Mouse (Mus musculus) liver, embryonic 15.5 days (tissue): Measurements from ENCODE around the gene Dnah6. TPM values are rescaled to one million over a fixed set of nuclear protein-coding genes. Genes with fewer than 3 reads are reported as not detected.

Source experiments
- ATAC-seq: fragments of 200-750 bp; cut with Nextera tagmentation; 2 replicates; pipeline ENCODE4 v1.8.0; 2017; ENCODE audit warnings: moderate number of reproducible peaks, mild to moderate bottlenecking, moderate library complexity; ENCODE audit not compliant: insufficient read depth
- H3K27ac ChIP-seq: fragments of 300-500 bp; sonication (generic); replicated peaks from 2 replicates; pipeline ENCODE4 v1.5.1; 2015; ENCODE audit warnings: mild to moderate bottlenecking, inconsistent platforms
- H3K27me3 ChIP-seq: fragments of 300-500 bp; sonication (generic); 2 replicates; pipeline ENCODE4 v1.6.1; 2015; ENCODE audit warnings: mild to moderate bottlenecking, inconsistent platforms
- H3K36me3 ChIP-seq: fragments of 300-500 bp; sonication (generic); replicated peaks from 2 replicates; pipeline ENCODE4 v1.6.1; 2015; ENCODE audit warnings: moderate library complexity, mild to moderate bottlenecking, inconsistent platforms
- H3K4me1 ChIP-seq: fragments of 300-500 bp; sonication (generic); replicated peaks from 2 replicates; pipeline ENCODE4 v1.6.1; 2015; ENCODE audit warnings: inconsistent platforms
- H3K4me2 ChIP-seq: fragments of 300-500 bp; sonication (generic); 2 replicates; pipeline ENCODE4 v1.6.1; 2015; ENCODE audit warnings: moderate library complexity, mild to moderate bottlenecking, inconsistent platforms
- H3K4me3 ChIP-seq: fragments of 300-500 bp; sonication (generic); replicated peaks from 2 replicates; pipeline ENCODE4 v1.5.1; 2015; ENCODE audit warnings: mild to moderate bottlenecking, inconsistent platforms
- H3K9ac ChIP-seq: fragments of 300-500 bp; sonication (generic); 2 replicates; pipeline ENCODE4 v1.6.1; 2015; ENCODE audit warnings: moderate library complexity, mild to moderate bottlenecking, inconsistent platforms
- H3K9me3 ChIP-seq: fragments of 300-500 bp; sonication (generic); replicated peaks from 2 replicates; pipeline ENCODE4 v1.6.1; 2016; ENCODE audit warnings: inconsistent platforms
- WGBS: fragments of 180-500 bp; shearing (Covaris S2); methylation state at CpG from one replicate; pipeline ENCODE4 v1.1.7; 2015; ENCODE audit warnings: mixed read lengths; ENCODE audit not compliant: insufficient replicate concordance; 5-methylcytosine and 5-hydroxymethylcytosine counted together
- polyA plus RNA-seq: library from polyadenylated mRNA; unstranded; fragments of >200 nt; fragmentation: Nextera tagmentation; extraction: Ambion mirVana; gene quantifications from 2 replicates; pipeline ENCODE4 v1.2.1, GENCODE M21; 2015

Dnah6 gene
- polyA plus RNA-seq, 1 experiment from 2014 or later: 0.01 TPM

DNA sequence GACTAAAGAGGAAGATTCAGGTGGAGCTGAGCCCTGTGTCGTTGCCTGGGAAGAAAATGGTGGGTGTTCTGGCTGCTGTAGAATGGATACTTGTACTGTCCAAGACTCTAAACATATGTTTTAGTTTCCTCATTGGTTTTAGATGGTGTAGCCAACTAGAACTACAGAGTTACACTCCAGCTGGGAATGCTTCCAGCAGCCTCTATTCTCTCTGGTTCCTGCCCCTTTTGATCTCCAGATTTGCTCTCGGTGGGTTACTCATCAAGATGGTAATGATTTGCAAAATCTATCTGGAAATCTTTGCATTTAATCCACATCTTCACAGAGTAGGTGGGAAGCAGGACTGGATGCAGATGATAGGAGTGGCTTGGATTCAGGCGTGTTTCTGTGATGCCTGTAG lies 80.6 kb downstream of the Dnah6 start:
- no peak overlapping the region for H3K4me3 ChIP-seq
- no peak for ATAC-seq
- no peaks in the 10 kb centered on the region for H3K4me1 ChIP-seq
- H3K27ac ChIP-seq: no peak overlapping the region
- no peaks in the 10 kb centered on the region for H3K27me3 ChIP-seq
- no peak overlapping the region for H3K9ac ChIP-seq
- no peaks in the 10 kb centered on the region for H3K9me3 ChIP-seq
- H3K36me3 ChIP-seq: no peaks in the 10 kb centered on the region
- WGBS: 67% methylated on average over 3 of the region's 3 CpGs
- no peak overlapping the region for H3K4me2 ChIP-seq

DNA sequence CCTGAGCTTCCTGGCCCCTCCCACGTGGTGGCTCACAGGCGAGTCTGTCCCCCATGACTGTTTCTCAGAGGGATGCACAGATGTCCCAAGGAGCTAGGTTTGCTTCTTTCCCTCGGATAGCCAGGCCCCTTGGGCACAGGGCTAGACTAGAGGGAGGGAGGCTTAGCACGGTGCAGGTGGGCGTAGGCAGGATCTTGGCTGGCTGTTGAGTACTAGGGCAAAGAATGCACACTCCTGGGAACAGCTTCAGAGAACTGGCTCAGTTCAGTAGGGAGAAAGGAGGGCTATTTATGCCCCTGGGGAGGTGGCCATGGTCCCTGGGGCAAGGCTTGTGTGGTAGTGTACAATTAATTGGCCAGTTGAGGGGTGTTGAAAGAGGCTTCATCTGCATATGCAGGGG lies 88.7 kb downstream of the Dnah6 start:
- WGBS: 41% methylated on average over 5 of the region's 5 CpGs
- H3K27me3 ChIP-seq: no peaks in the 10 kb centered on the region
- H3K4me2 ChIP-seq: no peak overlapping the region

DNA sequence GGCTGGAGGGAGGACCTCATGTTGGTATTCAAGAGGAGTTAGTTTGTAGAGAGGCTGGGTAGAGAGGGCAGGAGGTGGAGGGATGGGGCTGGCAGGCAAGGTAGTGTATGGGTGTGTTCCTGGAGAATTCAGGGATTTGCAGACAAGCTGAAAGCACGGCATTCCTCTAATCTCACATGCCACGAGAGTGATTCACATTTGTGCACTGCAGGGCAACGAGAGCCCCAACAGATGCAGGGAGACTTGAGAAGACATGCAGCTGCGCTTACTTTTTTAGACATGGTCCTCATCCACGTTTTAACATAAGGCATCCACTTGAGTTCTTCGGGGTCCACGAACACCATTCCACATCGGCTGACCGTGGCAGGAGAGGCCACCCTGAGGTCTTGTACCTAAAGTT lies 93.9 kb downstream of the Dnah6 start:
- no peaks in the 10 kb centered on the region for H3K4me1 ChIP-seq
- no peaks in the 10 kb centered on the region for H3K27me3 ChIP-seq
- H3K4me2 ChIP-seq: no peak overlapping the region
- no peak overlapping the region for H3K27ac ChIP-seq
- no peak overlapping the region for H3K9ac ChIP-seq
- no peak overlapping the region for H3K4me3 ChIP-seq
- H3K36me3 ChIP-seq: no peaks in the 10 kb centered on the region
- no peaks in the 10 kb centered on the region for H3K9me3 ChIP-seq
- ATAC-seq: no peak
- WGBS: 80% methylated on average over 9 of the region's 9 CpGs

More for the DNA sequence above, 88.7 kb downstream of the Dnah6 start:
- no peaks in the 10 kb centered on the region for H3K9me3 ChIP-seq
- H3K36me3 ChIP-seq: no peaks in the 10 kb centered on the region
- H3K4me3 ChIP-seq: no peak overlapping the region
- no peak overlapping the region for H3K27ac ChIP-seq
- no peaks in the 10 kb centered on the region for H3K4me1 ChIP-seq
- ATAC-seq: no peak
- no peak overlapping the region for H3K9ac ChIP-seq

DNA sequence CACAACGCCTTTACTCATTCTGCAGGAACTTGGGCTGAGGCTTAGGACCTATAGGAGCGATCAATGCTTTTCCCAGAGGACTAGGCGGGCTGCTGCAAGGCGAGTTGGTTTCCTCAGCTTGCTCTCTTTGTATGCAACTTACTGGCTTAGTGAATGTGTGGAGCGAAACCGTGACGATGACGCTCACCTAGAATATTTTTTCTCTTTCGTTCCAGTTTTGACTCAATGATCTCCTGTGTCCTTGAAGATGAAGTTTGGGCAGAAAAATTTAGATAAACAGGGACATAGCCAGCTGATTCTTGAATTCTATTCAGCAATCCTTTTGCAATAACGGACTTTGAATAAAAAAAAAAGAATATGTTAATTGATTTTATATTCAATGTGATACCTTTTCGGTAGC lies 101.1 kb downstream of the Dnah6 start:
- H3K4me1 ChIP-seq: no peaks in the 10 kb centered on the region
- no peak overlapping the region for H3K27ac ChIP-seq
- WGBS: 71% methylated on average over 11 of the region's 11 CpGs
- no peaks in the 10 kb centered on the region for H3K27me3 ChIP-seq
- no peak overlapping the region for H3K4me3 ChIP-seq
- no peak overlapping the region for H3K9ac ChIP-seq
- no peak for ATAC-seq
- no peaks in the 10 kb centered on the region for H3K36me3 ChIP-seq
- no peak overlapping the region for H3K4me2 ChIP-seq
- H3K9me3 ChIP-seq: no peaks in the 10 kb centered on the region

GRCm38 (mm10) chr6:73113898-73114297 lies 107.6 kb downstream of the Dnah6 start:
- no peak overlapping the region for H3K4me3 ChIP-seq
- no peaks in the 10 kb centered on the region for H3K4me1 ChIP-seq
- no peaks in the 10 kb centered on the region for H3K36me3 ChIP-seq
- H3K27me3 ChIP-seq: no peaks in the 10 kb centered on the region
- H3K27ac ChIP-seq: no peak overlapping the region
- WGBS: 13% methylated on average over 2 of the region's 2 CpGs
- no peak overlapping the region for H3K9ac ChIP-seq
- no peaks in the 10 kb centered on the region for H3K9me3 ChIP-seq
- H3K4me2 ChIP-seq: no peak overlapping the region
- no peak for ATAC-seq

DNA sequence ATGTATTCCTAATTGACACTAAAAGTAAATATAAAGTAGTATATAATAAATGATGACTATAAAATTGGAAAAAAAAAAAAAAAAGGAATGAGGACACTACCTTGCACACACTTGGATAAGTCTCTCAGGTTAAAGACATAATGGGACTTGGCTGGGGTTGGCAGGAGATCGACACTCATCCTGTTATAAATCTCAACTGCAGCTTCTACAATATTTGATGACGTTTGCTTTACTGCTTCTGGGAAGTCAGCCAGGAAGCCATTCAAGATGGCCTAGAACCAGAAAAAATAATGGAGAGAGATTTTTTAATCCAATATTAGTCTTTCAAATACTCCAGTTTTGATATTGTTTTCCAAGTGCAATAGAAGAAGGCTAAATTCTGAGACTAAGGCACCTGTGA lies 108.1 kb downstream of the Dnah6 start:
- no peaks in the 10 kb centered on the region for H3K27me3 ChIP-seq
- H3K9ac ChIP-seq: no peak overlapping the region
- no peak overlapping the region for H3K4me3 ChIP-seq
- H3K4me1 ChIP-seq: no peaks in the 10 kb centered on the region
- no peaks in the 10 kb centered on the region for H3K36me3 ChIP-seq
- H3K4me2 ChIP-seq: no peak overlapping the region
- no peaks in the 10 kb centered on the region for H3K9me3 ChIP-seq
- WGBS: 37% methylated on average over 2 of the region's 2 CpGs
- H3K27ac ChIP-seq: no peak overlapping the region
- no peak for ATAC-seq

DNA sequence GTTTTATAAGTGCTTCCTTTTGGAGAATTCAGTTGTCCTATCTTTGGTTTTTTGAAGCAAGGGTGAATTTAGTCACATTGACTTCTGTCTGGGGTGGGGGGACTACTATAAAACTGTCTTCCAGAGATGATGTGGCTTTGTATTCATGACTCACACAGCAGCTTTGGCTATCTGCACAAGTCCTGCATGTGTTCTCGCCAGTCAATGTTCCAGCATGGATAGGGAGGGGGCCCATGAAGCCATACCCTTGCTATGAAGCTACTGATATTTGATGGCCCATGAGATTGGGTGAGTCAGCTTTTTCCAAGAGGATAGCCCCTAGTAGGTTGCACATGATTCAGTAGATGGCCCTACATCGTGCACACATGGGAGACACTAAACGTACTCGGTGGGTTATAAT lies 128.3 kb downstream of the Dnah6 start:
- H3K36me3 ChIP-seq: no peaks in the 10 kb centered on the region
- ATAC-seq: no peak
- H3K4me1 ChIP-seq: no peaks in the 10 kb centered on the region
- WGBS: 55% methylated on average over 4 of the region's 4 CpGs
- H3K4me3 ChIP-seq: no peak overlapping the region
- H3K9me3 ChIP-seq: no peaks in the 10 kb centered on the region
- no peaks in the 10 kb centered on the region for H3K27me3 ChIP-seq
- H3K4me2 ChIP-seq: no peak overlapping the region
- no peak overlapping the region for H3K27ac ChIP-seq
- no peak overlapping the region for H3K9ac ChIP-seq

DNA sequence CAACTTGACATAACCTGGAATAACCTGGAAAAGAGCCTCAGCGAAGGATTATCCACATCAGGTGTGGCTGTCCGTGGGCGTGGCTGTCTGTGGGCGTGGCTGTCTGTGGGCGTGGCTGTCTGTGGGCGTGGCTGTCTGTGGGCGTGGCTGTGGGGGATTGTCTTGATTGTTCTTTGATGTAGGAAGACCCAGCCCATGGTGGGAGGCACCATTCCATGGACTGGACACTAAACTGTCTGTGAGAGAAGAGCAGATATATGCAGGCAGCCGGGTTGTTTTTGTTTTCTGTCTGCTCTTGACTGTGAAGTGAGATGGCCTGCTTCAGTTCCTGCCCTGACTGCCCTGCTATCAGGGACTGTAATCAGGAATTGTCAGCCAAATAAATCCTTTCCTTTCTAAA lies 130.6 kb downstream of the Dnah6 start:
- Histone ChIP-seq H3K36me3 (no peaks in the 10 kb centered on the region), H3K9ac (no peak overlapping the region), H3K27ac (no peak overlapping the region), H3K4me1 (no peaks in the 10 kb centered on the region), H3K4me3 (no peak overlapping the region), H3K4me2 (no peak overlapping the region), H3K27me3 (no peaks in the 10 kb centered on the region), H3K9me3 (no peaks in the 10 kb centered on the region)
- ATAC-seq: no peak
- WGBS: 49% methylated on average over 8 of the region's 8 CpGs

GRCm38 (mm10) chr6:73082571-73082970 lies 138.9 kb downstream of the Dnah6 start:
- Histone ChIP-seq H3K4me2 (no peak overlapping the region), H3K4me1 (no peaks in the 10 kb centered on the region), H3K4me3 (no peak overlapping the region), H3K27ac (no peak overlapping the region), H3K27me3 (no peaks in the 10 kb centered on the region), H3K36me3 (no peaks in the 10 kb centered on the region), H3K9me3 (no peaks in the 10 kb centered on the region), H3K9ac (no peak overlapping the region)
- 73% methylated on average over 9 of the region's 9 CpGs for WGBS
- ATAC-seq: no peak

GRCm38 (mm10) chr6:73072093-73072786 lies 149.2 kb downstream of the Dnah6 start:
- H3K27ac ChIP-seq: no peak overlapping the region
- 21% methylated on average over 3 of the region's 3 CpGs for WGBS

GRCm38 (mm10) chr6:73071214-73071613 lies 150.2 kb downstream of the Dnah6 start:
- no peaks in the 10 kb centered on the region for H3K9me3 ChIP-seq
- WGBS: 30% methylated on average over 3 of the region's 3 CpGs
- no peak overlapping the region for H3K4me2 ChIP-seq
- no peaks in the 10 kb centered on the region for H3K27me3 ChIP-seq
- H3K27ac ChIP-seq: no peak overlapping the region
- 0 out of 2 replicates have a peak, but pooled peaks cover 3% of the 10 kb centered on the region for H3K4me1 ChIP-seq
- no peaks in the 10 kb centered on the region for H3K36me3 ChIP-seq
- H3K4me3 ChIP-seq: no peak overlapping the region
- H3K9ac ChIP-seq: no peak overlapping the region
- no peak for ATAC-seq

More at GRCm38 (mm10) chr6:73072093-73072786, 149.2 kb downstream of the Dnah6 start:
- no peak overlapping the region for H3K4me2 ChIP-seq
- H3K27me3 ChIP-seq: no peaks in the 10 kb centered on the region
- 0 out of 2 replicates have a peak, but pooled peaks cover 3% of the 10 kb centered on the region for H3K4me1 ChIP-seq
- no peak overlapping the region for H3K9ac ChIP-seq
- no peaks in the 10 kb centered on the region for H3K36me3 ChIP-seq
- no peaks in the 10 kb centered on the region for H3K9me3 ChIP-seq
- no peak for ATAC-seq
- no peak overlapping the region for H3K4me3 ChIP-seq

DNA sequence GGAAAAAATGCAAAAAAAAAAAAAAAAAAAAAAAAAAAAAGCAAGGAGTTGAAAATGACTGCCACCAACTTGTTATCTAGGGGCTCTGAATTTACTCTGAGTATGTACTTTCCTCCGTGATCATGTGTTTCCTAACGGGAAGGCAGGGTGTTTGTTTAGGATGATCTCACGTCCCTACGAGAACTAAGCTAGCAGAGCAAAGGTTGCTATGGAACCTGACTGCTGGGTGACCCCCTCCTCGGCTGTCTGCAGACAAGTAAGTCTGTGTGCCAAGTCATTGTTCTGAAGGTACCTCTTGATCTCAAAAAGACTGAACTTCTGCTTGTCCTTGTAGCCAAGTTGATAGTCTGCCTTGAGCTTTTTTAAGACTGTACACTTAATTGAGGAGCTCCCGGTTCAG lies 150.8 kb downstream of the Dnah6 start:
- H3K4me1 ChIP-seq: 0 out of 2 replicates have a peak, but pooled peaks cover 3% of the 10 kb centered on the region
- no peak for ATAC-seq
- H3K4me2 ChIP-seq: no peak overlapping the region
- no peaks in the 10 kb centered on the region for H3K9me3 ChIP-seq
- no peaks in the 10 kb centered on the region for H3K27me3 ChIP-seq
- no peaks in the 10 kb centered on the region for H3K36me3 ChIP-seq
- H3K27ac ChIP-seq: no peak overlapping the region
- H3K4me3 ChIP-seq: no peak overlapping the region
- 57% methylated on average over 6 of the region's 6 CpGs for WGBS
- H3K9ac ChIP-seq: no peak overlapping the region
